Mouse (Mus musculus) ovary, postnatal 36 days (tissue): ENCODE data around the gene Ott.
"Not testable (repeated sequence)": the region's sequence is repeated elsewhere in the genome, so short reads cannot be mapped to it uniquely, and the experiment has no call there.

Experiments
- DNase-seq: peaks from one replicate; pipeline ENCODE4 v3.0.0; 2022; ENCODE audit warnings: low spot score, mixed read lengths

Gene Ott

DNA sequence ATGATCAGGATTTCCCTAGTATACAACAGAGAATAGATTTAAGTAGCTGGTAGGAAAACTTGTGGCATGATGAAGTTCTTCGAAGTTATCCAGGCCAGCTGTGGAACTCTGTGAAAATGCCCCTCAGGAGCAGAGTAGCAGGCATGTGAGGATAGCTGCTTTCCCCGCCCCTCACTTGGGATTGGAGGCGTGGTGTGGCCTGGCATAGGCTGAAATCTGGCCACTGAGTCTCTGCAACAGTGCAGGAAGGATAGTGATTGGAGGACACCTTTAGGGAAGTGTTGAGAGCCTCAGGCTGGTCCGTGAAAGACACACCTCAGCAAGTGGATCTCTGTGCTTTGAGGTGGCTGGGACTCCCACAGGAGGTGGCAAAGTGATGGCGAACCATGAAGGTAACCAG, at the start of gene Ott:
Gene Ott, plus strand, starts transcription at position 301 of the 400 bp plus-strand sequence.
- DNase-seq, result not testable (repeated sequence)
